ENCODE assay signal across 15 mouse cellular contexts in the genomic region with DNA sequence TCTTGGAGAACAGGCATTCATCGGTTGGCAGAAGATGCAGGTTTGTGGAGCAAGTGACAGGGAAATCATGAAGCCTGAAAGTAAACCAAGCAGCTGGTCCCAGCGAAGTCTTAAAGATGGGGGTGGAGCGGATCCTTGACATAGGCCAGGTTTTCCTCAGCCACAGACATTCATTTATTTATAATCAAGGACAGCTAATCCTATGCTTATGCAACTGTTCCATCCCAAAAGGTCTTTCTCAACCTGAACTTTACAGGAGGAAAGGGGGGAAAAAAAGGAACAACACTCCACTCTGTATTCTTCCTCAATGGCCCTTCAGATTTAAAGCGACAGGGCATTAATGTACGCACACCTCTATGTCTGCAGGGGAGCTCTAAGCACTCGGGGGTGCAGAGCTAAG.
"Had no signal": no experiment of that assay in that cellular context is flagged by ENCODE, and none has a peak within 500 bp of the region (broad histone marks: within the 10 kb centered on the region; RNA-seq: fewer than 3 reads in every experiment).

No protein-coding gene starts in this region.

- H3K9ac ChIP-seq: liver, embryonic 15.5 days; midbrain, embryonic 15.5 days; neural tube, embryonic 13.5 days had no signal

- H3K4me3 ChIP-seq: left cerebral cortex, adult 2 months; limb, embryonic 10.5 days; liver, embryonic 15.5 days; megakaryocyte, embryonic 14.5 days; midbrain, embryonic 15.5 days; neural tube, embryonic 13.5 days had no signal

- ATAC-seq: hindbrain, embryonic 16.5 days; inflammation-experienced regulatory T-cells, adult 6 months; midbrain, embryonic 15.5 days had no signal

- H3K9me3 ChIP-seq: limb, embryonic 10.5 days; liver, embryonic 15.5 days; megakaryocyte, embryonic 14.5 days; midbrain, embryonic 15.5 days; neural tube, embryonic 13.5 days had no signal

- DNase-seq: kidney, adult 18-20 months; right cerebral cortex, adult 18-20 months; right cerebral cortex, postnatal 25 days; thymus, adult 18-20 months; thymus, postnatal 14 days had no signal

- H3K4me2 ChIP-seq: liver, embryonic 11.5 days; liver, embryonic 15.5 days; midbrain, embryonic 11.5 days; midbrain, embryonic 15.5 days; neural tube, embryonic 13.5 days had no signal

- H3K27ac ChIP-seq: left cerebral cortex, adult 2 months; limb, embryonic 10.5 days; liver, embryonic 15.5 days; midbrain, embryonic 15.5 days; neural tube, embryonic 13.5 days had no signal

- H3K36me3 ChIP-seq: limb, embryonic 10.5 days; liver, embryonic 15.5 days; midbrain, embryonic 15.5 days; neural tube, embryonic 13.5 days had no signal

- H3K27me3 ChIP-seq: liver, embryonic 15.5 days; midbrain, embryonic 15.5 days; neural tube, embryonic 13.5 days had no signal
